Mouse (Mus musculus): ENCODE results near the gene Stk16.
"Not testable (repeated sequence)": the region's sequence is repeated elsewhere in the genome, so short reads cannot be mapped to it uniquely, and the experiment has no call there.

Gene Stk16

DNA sequence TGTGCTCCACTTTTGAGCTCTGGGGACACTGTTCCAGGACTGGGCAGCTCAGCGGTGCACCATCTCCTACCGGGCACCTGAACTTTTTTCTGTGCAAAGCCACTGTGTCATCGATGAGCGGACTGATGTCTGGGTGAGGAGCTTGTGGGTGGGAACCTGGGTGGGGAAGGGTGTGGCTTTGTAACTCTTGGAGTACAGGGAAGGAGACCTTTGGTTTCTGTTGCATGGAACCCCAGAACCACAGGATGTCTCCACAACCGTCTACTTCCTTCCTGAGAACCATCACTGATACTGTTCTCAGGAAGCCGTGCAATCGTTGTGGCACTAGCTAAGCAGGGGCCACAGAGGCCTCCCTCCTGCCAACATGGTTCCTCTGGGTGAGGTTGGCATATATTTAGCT lies 2.5 kb downstream of the Stk16 start:
- DNase-seq = no peak

DNA sequence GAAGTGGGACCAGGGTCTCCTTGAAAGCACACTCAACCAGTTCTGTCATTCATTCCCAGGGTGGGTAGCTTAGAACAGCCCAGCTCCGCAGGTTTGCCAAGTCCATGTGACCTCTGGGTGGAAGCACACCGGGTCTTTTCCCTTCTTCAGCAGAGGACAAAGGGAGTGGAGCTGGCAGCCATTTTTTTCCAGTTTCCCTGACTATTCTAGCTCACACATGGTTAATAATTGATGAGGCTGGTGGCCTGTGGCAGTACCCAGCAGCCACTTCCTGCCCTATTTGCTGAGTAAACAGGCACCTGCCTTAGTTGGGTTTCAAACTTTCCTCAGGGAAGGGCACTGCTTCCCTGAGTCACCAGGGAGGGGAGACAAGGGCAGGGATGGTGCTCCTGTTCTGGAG lies 3.8 kb downstream of the Stk16 start:
- no peak for DNase-seq

DNA sequence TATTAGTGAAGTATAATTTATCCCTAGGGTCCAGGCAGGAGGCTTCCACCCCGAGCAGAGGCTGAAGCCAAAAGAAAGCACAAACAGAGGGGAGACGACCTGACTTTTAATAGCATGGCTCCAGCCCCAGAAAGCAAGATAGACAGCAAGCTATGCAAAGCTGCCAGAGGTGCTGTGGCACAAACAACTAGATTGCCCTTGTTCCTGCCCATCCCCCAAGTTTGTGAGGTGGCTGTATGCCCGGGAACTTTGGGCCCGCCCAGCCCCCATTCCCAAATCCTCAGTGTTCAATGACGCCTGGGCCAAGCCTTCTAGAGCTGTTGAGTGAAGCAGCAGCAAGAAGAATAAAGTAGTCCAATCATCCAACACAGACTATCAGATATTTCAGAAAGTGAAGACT lies 4.2 kb downstream of the Stk16 start:
- peak; percentile 50 to 53 for DNase-seq

DNA sequence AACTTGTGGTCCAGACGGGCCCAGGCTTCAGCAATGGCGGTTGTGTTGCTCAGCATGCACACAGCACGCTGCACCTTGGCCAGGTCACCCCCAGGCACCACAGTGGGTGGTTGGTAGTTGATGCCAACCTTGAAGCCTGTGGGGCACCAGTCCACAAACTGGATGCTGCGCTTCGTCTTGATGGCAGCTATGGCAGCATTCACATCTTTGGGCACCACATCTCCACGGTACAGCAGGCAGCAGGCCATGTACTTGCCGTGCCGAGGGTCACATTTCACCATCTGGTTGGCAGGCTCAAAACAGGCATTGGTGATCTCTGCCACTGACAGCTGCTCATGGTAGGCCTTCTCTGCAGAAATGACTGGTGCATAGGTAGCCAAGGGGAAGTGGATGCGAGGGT lies 5.1 kb downstream of the Stk16 start:
- peak in 1 of 2 experiments; percentile 44 for DNase-seq

DNA sequence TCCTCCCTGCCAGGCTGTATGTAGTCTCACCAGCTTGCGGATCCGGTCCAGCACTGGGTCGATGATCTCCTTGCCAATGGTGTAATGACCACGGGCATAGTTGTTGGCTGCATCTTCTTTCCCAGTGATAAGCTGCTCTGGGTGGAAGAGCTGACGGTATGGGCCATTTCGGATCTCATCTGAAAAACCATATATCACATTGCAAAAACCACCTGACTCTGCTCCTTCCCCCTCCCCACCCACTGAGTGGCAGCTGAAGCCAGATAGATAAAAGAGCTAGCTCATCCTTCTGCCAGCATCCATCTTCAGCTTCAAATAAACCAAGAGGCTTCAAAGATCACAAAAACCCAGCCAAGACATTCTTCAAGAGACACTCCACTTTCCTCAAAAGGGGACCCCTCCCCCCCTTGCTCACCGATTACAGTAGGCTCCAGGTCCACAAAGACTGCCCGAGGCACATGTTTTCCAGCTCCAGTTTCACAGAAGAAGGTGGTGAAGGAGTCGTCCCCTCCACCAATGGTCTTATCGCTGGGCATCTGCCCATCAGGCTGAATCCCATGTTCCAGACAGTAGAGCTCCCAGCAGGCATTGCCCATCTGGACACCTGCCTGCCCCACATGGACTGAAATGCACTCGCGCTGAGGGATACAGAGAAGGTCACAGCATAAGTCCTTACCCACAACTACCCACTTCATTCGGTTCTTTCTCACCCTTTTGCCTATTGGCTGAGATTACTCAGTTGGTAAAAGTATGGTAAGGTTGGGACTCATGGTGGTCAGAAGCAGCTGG lies 6.4 kb downstream of the Stk16 start:
- peak; percentile 58 to 62 for DNase-seq

DNA sequence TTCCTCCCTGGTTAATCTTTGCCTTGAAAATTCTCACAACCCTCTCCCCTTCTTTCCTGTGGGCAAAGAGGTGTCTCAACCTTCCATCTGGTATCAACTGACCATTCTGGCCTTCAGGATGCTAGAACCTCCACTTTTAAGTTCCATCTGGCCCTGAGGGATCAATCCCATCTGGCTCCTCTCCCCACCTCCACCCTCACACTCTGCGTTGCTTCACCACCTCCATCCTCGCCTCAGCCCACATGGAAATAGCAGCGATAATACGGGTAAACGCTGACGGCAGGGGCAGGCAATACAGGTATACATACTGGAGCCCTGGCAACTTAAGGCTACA lies 7.2 kb downstream of the Stk16 start:
- DNase-seq = no peak

DNA sequence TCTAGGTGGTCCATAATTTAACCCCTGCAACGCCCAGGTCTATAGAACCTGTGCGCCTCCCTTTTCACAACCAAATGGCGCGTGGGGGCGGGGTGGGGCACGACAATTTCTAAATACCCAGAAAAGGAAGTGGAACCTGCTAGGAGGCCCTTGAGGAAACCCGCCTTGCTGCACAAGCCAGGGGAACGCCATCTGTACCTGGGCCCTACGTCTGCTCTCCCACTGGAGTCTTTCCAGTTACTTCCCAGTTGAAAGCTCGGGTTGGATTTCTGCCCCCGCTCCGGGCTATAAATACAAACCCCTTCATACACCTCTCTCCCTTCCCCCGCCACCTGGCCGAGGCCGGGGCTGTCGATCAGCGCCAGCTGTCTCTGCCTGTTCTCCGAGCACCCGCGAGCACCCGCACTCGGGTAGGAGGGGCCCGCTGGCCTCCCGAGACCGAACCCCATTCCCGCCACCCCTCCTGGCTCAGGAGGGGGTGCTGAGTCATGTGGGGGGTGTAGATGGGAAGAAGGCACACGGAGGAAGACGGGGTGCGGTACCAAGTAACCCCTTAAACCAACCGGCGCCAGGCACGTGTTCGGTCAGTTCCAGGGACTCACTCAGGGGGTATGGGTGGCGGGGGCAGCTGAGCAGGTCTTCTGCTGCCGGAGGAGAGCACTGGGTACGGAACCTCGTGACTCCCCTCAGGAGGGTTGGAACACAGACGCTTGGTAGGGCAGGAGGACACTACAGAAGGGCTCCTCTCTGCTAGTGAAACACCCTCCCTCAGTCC lies 7.8 kb downstream of the Stk16 start:
- DNase-seq = peak; percentile 93

DNA sequence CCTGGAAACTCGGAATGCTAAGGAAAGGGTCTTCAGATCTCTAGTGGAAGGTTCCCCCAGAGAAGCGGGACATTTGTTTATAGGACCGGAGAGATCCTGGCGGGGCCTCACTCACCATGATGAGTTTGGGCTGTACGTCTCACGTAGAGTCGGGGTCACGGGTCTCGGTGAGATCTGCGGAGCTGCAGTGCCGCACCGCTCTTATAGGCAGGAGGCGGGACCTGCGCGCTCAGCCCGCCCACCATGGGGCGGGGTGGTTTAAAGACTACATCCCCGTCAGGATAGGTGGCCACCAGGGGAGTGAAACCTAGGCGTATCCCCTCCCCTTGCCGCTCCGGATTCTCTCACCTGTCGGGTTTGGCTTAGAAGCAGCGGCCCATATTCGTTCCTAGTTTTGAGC lies 8.4 kb downstream of the Stk16 start:
- DNase-seq = peak; percentile 97

DNA sequence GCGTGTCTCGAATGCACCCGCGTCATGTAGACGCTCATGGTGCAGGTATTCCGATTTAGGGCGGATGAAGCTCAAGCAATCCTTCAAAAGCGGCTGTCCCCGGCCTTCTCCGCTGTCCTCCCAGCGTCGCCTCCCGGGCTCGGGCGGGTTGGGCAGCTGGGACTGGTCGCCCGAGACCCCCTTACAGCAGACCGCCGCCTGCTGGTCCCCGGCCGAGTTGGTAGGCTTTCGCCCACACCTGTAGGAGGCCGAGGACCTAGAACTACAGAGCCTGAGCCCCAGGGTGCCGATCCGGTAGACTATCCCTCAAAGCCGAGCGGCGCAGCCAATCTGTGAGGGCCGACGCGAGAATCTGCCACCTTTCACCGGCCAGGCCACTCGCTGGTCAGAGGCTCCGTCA lies 8.9 kb downstream of the Stk16 start, which contains the start of gene Tuba4a:
Gene Tuba4a, minus strand, starts transcription at position 335 of the 400 bp plus-strand sequence.
- peak in 1 of 2 experiments; percentile 80 for DNase-seq

DNA sequence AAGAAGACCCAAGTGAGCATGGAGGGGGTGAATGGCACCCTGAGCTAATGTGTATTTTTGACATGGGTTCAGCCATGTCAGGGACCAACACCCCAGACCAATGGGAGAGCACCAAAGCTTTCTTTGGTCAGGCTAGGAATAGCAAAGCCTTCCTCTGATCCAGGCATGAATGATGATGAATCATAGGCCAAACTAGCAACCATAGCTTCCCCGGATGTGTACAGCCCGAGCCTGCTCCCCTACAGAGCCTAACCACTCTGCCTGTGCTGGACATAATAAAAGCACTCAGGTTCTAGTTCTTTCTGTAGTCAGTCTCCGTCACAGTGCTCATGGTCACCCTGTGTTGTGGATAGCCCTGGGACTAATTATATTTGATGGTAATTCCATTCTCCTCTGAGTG lies 10.9 kb downstream of the Stk16 start:
- no peak for DNase-seq

DNA sequence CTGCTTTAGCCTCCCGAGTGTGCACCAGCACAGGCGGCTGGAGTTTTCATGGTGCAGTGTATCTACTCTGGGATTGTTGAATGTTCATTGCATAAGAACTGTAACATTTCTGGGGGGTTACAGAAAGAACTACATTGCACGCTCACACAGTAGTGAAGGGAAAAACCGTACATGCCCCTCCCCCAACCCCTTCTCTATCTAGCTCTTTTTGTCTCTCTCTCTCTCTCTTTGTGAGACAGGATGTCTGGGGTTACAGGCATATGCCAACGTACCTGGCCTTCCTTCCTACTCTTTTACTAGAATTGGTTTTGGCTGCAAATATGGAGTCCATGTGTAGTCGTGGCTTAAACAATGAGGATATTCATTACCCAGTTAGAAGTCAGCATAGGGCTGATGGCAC lies 12.3 kb downstream of the Stk16 start:
- DNase-seq = no peak

DNA sequence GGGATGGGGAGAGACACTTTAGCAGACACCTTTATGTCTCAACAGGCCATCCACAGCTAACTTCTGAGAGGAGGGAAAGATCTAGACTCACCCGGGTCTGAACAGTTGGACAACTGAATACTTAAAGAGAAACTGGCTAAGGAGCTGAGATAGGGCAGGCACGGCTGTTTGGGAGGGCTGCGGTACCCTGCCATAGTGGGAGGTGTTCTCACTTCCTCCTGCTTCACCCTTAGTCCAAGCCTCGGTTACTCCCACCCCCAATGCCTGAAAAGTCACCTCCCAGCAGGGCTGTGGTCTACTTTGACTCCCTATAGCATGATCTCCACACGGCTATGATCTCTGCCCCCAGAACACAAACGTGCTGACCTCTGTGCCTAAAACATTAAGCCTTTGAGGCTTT lies 12.9 kb downstream of the Stk16 start:
- no peak for DNase-seq

DNA sequence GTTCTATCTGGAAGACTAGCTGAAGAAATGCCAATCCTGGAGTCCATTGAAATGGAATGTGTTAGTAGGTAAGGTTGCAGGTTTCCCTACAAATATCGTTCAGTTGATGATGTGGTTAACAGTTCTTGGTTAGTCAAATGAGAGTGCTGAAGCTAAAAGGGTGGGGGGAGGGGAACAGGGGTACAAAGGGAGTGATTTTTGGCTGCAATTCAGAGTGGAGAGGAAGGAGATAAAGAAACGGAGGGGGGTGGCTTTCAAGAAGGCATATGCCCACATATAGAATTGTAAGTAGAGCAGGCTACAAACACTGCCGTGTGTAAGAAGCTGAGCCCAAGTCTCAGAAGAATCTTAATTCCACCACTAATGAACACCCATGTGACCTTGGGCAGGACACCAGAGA lies 14.8 kb downstream of the Stk16 start:
- DNase-seq = no peak

DNA sequence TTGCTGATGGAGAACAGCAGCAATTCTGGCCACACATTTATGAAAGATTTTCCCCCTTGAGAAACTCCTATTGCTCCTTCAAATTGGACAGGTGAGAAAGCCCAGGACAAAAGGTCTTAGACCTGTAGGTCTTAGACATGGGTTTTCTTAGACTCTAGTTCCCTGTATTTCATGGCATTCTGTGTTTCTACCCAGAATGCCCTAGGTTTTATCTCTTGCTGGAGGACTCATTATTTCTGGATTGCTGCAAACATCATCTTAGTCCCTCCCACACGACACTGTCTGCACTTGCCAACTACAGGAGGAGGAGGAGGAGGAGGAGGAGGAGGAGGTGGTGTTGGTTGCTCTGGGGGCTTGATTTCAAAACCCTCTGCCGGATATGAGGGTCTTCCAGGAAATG lies 15.5 kb downstream of the Stk16 start:
- DNase-seq = no peak

DNA sequence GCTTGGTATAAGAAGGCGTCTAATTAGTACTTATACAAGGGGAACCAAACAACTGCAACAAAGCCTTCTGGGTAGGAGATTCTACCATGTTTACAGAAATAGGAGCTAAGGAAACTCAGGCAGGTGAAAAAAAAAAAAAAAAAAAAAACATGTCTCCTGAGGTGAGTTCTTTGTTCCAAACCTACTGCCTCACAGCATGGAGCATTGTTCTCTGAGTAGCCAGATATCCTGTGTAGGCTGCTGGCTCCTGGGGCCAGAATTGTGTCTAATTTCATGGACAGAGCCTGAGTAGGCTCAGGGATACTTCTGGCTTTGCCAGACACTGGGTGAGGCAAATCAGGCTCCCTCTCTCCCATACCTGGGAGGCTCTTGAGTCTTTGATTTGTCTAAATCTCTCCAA lies 17.0 kb downstream of the Stk16 start:
- DNase-seq = no peak

DNA sequence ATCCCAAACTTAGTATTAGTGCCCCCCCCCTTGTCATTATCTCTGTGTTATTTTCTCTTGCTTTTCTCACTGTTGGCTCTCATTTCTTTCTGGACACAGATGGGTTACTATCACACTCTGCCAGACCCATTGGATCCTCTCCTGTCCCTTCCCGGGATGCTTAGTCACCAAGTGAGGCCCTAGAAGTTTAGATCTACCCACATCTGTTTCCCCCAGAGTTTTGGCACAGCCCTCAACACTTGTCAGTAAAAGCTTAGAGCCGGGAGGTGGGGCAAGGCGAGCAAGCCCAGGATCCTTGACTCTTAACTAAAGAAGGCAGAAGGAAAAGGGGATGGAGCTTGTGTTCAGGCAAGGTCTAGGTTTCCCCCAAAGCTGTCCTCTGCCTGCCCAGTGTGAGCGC lies 18.5 kb downstream of the Stk16 start:
- no peak for DNase-seq

DNA sequence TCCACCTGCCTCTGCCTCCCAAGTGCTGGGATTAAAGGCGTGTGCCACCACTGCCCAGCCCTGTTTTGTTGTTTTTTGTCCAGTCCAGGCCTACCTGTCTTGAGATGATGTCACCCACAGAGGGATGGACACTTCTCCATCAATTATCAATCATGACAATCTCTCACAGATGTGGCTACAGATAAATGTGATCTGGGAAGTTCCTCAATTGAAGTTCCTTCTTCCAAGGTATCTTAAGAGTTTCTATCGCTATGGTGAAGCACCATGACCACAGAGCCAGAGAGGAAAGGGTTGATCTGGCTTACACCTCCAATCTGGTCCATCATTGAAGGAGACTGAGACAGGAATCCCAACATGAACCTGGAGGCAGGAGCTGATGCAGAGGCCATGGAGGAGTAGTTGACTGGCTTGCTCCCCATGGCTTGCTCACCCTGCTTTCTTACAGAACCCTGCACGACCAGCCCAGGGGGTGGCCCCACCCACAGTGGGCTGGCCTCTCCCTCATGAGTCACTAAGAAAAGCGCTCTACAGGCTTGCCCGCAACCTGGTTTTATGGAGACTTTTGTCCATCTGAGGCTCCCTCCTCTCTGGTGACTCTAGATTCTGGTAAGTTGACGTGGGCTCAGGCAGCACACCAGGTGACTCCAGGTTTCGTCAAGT lies 19.8 kb downstream of the Stk16 start:
- no peak for DNase-seq

DNA sequence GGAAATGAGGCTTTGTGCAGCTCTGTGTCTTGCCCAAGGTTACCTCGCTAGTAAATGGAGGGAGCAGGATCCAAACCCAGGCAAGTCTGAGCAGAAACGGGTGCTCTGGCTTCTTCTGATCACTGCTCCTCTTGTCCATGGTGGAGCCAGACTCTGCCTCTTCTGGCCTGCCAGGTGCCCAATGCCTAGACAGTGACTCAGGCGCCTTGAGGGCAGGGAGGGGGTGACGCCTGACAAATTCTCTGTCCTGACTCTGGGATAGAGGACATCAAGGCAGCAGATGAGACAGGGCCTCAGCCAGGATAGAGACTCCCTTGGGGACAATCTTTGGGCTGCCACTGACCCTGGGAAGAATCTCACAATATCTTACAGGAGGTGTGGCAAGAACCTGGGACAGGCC lies 20.6 kb downstream of the Stk16 start:
- no peak for DNase-seq

DNA sequence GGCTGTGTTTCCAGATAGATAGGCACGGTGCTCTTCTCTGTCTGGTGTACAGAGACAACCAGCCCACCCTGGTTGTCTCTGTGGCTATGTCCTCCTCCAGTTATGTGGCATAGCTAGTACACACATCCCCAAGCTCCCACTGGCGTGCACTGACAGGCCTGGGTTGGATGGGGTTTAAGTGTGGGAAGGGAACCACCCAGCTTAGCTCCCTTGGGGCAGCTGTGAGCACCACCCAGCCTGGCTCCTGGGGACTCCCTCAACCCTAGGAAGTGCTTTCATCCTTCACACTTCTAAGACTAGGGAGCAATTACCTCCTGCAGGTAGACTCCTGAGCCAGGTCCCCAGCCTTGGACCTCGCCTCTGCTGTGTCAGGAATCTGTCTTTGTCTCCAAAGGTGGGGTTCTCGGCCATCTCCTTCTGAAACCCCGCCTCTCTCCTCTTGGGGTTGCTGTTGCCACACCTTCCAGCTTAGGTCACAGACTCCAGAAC lies 21.1 kb downstream of the Stk16 start, which contains the start of gene A630095N17Rik:
Gene A630095N17Rik, minus strand, starts transcription at position 439 of the 489 bp plus-strand sequence.
- no peak for DNase-seq

DNA sequence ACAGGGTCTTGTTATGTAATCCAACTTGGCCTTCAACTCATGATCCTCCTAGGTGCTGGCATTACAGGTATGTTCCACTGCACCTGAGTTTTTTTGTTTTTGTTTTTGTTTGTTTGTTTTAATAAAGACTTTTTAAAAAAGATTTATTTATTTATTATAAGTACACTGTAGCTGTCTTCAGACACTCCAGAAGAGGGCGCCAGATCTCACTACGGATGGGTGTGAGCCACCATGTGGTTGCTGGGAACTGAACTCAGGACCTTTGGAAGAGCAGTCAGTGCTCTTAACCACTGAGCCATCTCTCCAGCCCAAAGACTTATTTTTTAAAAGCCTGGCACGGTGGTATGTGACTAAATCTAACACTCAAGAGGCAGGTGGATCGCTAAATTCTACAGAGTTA lies 21.9 kb downstream of the Stk16 start:
- DNase-seq = not testable (repeated sequence)

DNA sequence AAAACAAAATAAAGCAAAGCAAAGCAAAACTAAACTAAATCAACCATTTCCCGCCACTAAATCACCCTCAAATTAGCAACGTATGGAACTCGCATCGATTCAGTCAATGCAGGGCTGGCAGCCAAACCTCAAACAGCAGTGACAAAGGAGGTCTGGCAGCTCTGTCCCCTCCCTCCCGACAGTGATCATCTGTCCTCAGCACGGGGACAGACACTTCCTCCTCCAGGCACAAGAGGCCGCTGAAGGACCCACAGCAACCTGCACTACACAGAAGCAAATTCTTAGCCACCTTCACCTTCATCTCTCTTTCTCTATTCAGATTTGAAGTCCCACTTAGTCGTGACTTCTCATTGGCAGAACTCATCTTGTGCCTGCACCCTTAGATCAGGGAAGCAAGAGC lies 24.0 kb downstream of the Stk16 start:
- peak; percentile 85 to 88 for DNase-seq

DNA sequence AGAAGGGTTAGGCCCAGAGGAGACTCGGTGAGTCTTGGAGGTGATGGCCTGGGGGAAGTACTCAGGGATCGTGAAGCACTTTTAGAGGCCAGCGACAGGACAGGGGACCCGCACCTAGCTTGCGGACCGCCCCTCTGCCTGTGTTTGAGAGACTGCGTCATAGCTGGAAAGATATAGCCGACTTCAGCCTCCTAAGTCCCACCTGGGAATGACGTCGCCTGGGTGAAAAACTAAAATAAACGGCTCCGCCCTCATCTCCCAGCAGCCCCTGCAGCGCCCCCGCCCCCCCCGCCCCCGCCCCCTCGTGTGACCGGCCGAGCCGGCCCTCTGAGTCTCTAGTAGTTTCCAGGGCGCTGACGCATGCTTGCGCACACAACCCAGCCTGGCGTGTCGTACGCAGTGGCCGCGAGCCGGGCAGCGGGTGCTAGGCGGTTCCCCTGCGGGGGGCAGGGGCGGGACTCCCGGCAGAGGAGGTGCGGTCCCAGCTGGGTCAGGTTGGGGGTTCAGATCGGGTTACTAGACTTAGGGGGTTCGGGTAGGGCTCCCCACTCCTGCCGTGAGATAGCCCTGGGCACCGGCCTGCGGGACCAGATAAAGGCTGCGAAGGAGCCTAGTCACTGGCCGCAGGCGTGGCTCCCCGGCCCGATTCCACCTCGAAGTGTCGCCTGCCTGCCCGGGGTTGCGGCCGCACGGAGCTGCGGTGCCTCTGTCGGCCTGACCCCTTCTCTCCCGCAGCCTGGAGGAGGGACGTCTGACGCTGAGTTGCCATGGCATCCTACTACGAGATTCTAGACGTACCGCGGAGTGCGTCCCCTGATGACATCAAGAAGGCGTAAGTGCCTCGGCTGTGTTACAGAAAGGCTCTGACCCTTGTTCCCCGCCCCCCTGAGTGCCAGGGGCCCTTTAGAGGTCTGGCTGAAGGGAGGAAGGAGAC lies 25.7 kb downstream of the Stk16 start, which contains the start of gene Dnajb2:
Gene Dnajb2, plus strand, starts transcription at position 290 of the 934 bp plus-strand sequence.
- peak; percentile 88 to 90 for DNase-seq

Measured in cerebellum, postnatal 14 days (tissue).